Mouse (Mus musculus) kidney, adult 11 months (tissue): ENCODE measurements around the gene Pabpc4.
"Not testable (repeated sequence)": the region's sequence is repeated elsewhere in the genome, so short reads cannot be mapped to it uniquely, and the experiment has no call there.

ENCODE experiments used
- DNase-seq: peaks from one replicate; pipeline ENCODE4 v3.0.0; 2022

Gene Pabpc4

DNA sequence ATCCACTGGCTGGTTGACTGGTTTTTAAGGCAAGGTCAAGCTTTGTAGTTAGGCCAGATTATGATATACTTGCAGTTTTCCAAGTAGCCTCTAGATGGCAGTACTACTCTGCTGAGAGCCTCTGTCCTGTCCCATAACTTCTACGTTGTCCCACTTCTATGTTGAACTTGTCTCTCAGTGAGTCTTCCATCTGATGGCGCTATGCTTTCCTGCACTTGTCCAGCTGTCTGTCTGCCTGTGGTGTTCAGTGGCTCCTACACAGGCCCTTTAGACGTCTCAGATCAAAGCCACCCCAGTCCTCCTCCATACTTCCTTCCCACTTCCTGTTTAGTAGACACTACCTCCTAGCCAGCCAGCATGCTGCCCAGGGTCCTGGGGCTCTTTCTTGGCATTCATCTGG is 43.6 kb downstream of the Pabpc4 start:
- DNase-seq, result no peak

DNA sequence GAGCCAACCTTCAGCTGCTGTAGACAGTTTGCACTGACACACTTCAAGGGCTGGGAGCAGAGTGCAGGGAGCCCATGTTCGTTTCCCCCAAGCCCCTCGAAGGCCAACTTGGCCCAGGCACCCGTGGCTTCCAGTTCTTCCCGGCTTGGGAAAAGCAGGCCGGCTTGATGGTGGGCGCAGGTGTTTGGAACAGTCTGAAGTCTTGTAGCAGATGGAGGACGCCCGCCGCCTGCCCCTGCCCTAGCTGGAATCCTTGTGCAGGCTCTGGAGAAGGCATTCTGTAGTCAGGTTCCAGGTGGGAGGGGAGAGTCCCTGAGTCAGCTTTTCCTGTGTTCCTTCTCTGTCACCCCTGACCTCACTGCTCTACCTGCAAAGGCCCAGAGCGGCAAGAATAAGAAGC is 44.8 kb downstream of the Pabpc4 start:
- DNase-seq, result no peak

GRCm38 (mm10) chr4:123308292-123308691 is 46.1 kb downstream of the Pabpc4 start:
- no peak for DNase-seq

DNA sequence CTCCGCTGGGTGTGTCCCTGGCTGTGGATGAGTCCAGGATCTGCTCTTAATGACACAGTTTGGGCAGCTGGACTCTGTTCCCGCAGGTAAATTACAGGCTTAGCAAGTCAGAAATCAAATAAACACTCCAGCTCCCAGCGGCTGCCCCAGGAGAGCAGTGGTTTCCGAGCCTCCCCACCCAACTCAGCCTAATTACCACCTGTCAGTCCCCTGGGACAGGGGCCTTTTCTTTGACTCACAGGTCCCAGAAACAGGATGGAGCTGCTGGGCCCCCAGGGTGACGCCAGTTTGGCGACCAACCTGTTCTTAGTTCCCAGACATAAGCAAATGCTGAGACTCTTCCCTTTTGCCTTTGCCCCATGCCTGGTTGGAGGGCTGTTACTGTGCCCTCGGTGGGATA is 49.7 kb downstream of the Pabpc4 start:
- no peak for DNase-seq

- no peak for DNase-seq
Observed at GRCm38 (mm10) chr4:123313010-123313409, 50.9 kb downstream of the Pabpc4 start.

DNA sequence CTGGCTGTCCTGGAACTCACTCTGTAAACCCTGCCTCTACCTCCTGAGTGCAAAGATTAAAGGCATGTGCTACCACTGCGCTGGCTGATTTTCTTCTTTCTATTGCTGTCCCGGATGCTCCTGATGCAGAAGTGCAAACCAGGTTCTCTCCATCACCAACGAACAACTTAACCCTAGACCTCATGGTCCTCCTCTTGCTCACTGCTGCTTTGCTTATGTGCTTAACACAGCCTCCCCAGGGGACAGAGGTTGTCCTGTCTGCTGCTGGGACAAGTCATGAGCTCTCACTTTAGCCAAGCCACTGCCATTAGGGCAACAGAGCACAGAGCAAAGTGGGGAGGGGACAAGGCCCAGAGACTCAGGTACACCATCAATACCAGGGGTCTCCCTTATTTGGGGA is 52.3 kb downstream of the Pabpc4 start:
- DNase-seq, result no peak

DNA sequence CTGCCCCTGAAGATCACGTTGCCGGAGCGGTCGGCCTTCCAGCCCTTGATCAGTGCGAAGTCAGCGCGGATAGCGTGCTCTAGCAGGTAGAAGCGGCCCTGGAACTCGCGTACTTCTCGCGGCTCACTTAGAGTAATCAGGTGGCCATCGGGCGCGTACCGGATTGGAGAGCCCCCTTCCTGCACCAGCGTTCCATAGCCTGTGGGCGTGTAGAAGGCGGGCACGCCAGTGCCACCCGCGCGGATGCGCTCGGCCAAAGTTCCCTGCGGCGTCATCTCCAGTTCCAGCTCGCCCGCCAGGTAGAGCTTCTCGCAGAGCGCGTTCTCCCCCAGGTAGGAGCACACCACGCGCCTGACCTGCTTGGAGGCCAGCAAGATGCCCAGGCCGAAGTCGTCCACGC is 60.8 kb downstream of the Pabpc4 start:
- not testable (repeated sequence) for DNase-seq

DNA sequence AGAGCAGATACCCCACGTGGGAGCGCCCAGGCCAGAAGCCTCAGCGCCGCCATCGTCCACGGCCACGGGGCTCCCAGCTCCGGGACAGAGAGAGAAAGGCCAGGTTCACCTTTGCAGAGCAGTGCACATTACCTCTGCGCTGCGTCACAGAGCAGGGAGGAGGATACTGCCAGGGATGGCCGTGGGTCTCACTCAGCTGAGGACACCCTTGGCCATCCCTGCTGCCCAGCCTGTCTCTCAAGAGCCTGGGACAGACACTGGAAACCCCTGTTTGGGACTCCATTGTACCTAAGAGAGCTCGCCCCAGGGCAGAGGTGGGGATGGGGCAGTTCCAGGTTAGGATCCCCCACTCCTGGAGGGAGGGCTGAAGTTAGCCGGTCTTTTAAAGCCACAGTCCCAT is 61.4 kb downstream of the Pabpc4 start, which contains the start of gene Oxct2a:
Oxct2a (minus strand) TSS at position 101 of the 400 bp plus-strand sequence.
- no peak for DNase-seq

DNA sequence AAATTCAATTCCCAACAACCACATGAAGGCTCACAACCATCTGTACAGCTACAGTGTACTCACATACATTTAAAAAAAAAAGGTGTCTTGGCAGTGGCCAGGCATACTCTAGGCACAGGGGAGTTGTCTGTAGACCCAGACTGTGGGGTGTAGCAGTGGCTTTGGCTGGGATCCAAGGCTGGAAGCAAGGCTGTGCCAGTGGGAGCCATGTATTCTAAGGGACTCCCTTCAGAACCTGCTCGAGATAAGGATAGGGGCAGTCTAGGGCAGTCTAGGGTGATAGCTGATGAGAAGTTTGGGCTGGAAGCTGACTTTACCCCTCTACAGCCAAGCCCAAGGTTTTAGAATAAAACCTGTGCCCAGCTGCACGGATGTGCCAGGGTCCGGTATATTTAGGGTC is 63.9 kb downstream of the Pabpc4 start:
- no peak for DNase-seq

GRCm38 (mm10) chr4:123327630-123328029 is 65.5 kb downstream of the Pabpc4 start:
- no peak for DNase-seq

DNA sequence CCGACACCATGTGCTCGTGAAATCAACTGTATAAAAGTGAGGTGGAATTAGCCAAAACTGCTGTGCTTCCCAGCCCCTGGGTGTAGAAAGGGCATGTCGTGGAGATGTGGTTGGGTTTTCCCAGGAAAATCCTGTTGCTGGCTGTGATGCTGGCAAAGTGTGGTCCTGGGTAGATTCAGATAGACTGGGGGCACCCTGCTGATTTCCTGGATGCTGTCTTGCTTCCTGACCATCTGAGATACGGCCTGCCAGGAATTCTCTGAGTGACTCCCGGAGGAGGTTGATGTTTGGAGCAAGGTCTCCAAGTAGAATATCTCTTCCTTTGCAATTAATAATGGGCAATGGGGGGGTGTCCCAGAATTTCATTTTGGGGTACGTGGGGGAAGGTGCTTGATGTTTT is 66.8 kb downstream of the Pabpc4 start:
- no peak for DNase-seq

- DNase-seq, result no peak
Observed at GRCm38 (mm10) chr4:123331326-123331725, 69.2 kb downstream of the Pabpc4 start.

DNA sequence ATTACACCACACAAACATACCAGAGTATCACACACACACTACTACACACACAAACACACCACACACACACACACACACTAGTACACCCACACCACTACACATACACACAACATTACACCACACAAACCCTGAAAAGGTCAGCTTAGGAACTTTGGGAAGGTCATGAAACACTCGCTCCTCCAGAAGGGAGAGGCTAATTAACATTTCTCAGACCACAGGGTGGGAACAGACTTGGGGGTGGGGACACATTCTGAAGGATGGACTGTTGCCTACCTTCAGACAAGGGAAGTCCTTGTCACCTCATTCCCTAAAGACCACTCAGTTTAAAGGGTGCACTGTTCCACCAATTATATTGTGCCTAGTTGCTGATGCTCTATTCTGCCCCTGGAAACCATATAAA is 69.8 kb downstream of the Pabpc4 start:
- not testable (repeated sequence) for DNase-seq

GRCm38 (mm10) chr4:123333151-123333550 is 71.0 kb downstream of the Pabpc4 start:
- no peak for DNase-seq

- DNase-seq, result no peak
Observed at GRCm38 (mm10) chr4:123334177-123334576, 72.0 kb downstream of the Pabpc4 start.

DNA sequence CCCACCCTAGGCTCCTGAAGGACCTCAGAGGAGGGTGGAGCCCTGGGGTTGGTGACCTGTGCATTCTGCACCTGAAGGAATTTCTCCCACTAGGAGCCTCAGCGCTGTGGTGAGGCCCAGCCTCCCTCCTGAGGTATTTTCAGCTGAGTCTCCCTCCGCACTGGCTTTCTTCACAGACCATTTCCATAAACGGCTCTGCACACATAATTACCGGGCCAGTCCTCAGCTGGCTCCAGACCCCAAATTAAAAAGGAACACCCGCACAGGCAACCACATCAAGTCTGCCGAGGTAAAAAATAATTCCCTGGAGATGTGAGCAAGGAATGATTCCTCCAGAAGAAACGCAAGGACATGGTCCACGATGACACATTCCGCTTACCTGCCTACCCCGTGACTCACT is 73.1 kb downstream of the Pabpc4 start:
- DNase-seq, result not testable (repeated sequence)

GRCm38 (mm10) chr4:123335796-123336585 is 73.8 kb downstream of the Pabpc4 start:
- DNase-seq, result no peak

- DNase-seq, result no peak
Observed at GRCm38 (mm10) chr4:123337693-123338092, 75.5 kb downstream of the Pabpc4 start.

DNA sequence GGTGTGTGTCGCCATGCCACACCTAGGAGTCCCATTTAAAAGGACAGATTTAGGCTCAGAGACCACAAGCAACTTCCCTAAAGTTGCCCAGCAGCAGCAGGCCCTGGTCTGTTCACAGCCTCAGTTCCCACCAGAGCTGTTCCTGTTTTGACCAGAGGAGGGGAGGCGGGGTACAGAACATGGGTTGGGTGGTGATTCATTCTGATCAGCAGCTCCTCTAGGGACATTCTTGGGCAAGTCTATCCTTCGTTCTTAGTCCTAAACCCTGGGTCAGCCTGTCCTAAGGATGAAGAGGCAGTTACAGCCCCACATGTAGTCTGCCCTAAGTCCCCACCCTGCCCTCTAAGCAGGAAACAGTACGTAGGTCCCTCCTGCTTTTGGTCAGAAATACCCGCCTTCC is 78.1 kb downstream of the Pabpc4 start:
- DNase-seq, result no peak

- DNase-seq, result no peak
Observed at GRCm38 (mm10) chr4:123342091-123342641, 80.0 kb downstream of the Pabpc4 start.

- peak; percentile 52 for DNase-seq
Observed at GRCm38 (mm10) chr4:123342642-123343470, 80.7 kb downstream of the Pabpc4 start, which contains the start of gene Bmp8a. Gene Bmp8a (minus strand): TSS chr4:123343252.

- DNase-seq, result peak; percentile 11
Observed at GRCm38 (mm10) chr4:123343471-123343789, 81.3 kb downstream of the Pabpc4 start.
